Mouse (Mus musculus): Measurements from ENCODE around the gene Cgnl1. TPM values are rescaled to one million over a fixed set of nuclear protein-coding genes. Genes with fewer than 3 reads are reported as not detected.

Gene Cgnl1
- total RNA-seq, 4 experiments from 2014 or later, result 28.4 to 41.6 (median 30.4) TPM

DNA sequence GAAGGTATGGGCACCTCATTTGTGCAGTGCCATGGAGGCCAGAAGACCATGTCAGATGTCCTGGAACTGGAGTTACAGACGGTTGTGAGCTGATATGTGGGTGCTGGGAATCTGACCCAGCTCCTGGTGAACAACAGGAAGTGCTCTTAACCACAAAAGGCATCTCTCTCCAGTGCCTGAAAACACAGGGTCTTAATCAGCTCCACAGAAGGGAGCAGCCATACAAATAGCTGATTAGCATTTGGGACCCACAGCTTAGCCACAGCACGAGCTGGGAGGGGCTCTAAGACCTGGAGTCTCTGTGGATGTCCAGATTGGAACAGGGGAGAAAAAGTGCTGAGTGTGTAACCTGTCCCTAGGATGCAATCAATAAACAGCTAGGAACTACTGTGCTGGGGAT, 4.5 kb downstream of the Cgnl1 start:
- DNase-seq (ENCODE audit: low spot score), result no peak

DNA sequence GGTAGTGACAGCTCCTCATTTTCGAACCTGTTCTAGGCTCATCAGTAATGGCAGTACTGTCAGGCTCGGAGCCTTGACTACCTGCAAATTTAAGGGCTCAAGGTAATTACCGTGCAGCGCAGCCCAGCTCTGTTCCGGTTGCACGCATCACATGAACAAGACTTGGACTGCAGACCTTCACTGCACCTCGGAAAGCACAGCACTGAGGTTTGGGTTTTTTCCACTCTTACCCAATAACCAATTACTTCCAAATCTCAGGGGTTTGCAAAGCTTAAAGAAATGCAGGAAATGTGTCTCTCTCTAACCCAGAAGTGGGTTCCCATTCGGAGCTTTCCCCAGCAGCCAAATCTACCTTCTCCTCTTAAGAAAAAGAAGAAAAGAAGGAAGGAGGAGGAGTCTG, 5.1 kb downstream of the Cgnl1 start:
- DNase-seq (ENCODE audit: low spot score), result no peak

DNA sequence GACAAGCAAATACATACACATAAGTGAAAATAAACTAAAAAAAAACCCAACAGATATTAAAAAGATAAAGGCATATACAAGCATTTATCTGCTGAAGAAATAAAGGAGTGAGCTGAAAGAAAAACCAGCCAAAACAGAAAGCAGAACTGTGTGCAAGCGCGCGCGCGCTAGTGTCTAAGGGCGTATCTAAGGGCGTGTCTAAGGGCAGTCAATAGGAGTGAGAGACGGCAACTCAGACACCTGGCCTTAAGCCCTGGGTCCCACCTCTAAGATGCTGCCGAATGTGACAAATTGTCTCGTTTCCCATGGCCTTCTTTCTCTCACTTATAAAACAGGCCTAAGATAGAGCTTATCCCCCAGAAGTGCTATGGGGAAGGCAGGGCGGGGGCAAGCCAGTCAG, 6.9 kb downstream of the Cgnl1 start:
- DNase-seq (ENCODE audit: low spot score), result no peak

DNA sequence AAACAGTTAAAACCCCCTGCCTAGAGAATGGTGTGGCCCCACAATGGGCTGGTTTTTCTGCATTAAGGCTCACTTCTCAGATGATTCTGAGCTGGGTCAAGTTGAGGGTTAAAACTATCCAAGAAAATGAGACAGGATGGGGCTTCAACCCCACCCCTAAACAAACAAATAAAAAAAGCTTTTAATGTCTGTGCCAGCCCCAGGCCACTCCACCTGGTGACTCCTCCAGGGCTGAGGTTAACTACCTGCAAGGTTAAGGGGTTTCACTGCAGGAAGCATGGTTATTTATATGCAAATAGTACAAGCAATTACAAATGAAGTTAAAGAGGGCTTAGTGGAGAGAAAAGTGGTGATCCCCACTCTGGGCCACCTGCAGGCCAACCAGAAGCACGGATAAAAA, 8.1 kb downstream of the Cgnl1 start:
- DNase-seq (ENCODE audit: low spot score), result no peak

DNA sequence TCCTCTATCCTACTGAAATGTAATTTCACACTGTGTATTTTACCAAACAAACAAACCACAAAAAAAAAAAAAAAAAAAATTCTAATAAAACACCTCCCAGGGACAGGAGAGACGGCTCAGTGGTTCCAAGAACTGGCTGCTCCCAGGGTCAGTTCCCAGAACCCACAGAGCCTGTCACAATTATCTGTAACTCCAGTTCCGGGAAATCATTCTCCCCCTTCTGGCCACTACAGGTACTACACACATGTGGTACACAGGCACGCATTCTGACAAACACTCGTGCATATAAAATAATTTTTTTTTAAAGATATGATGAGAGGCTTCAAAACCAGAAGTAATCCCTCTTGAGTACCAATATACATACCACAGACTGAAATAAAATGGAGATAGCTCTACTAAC, 9.7 kb downstream of the Cgnl1 start:
- no peak for DNase-seq (ENCODE audit: low spot score)

DNA sequence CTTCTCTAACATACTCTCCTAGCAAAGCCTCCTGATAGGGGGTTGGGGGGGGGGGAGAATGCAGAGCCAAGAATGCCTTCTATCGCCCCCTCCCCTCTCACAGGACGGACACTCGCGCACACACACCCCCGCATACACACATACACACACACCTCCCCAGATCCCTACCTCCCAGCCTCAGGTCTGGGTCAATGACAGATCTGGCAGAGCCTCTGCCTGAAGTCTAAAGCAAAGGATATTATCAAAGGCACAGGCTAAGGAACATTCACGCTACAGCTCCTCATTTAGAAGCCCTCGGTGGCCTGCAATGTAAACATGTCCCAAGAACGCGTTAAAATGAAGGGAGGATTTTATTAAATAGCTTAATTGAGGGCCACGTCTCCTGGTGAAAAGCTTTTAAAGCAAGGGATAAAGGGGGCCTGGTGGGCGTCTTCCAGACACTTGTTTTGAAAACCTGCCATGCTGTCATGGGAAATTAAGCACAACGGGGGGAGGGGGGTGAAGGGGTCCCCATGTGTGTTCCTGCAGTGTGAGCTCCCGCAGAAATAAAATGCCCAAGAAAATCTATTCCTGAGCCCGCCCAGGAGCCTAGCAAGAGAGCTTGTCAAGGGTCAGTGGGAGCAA, 10.8 kb downstream of the Cgnl1 start:
- DNase-seq (ENCODE audit: low spot score), result no peak

DNA sequence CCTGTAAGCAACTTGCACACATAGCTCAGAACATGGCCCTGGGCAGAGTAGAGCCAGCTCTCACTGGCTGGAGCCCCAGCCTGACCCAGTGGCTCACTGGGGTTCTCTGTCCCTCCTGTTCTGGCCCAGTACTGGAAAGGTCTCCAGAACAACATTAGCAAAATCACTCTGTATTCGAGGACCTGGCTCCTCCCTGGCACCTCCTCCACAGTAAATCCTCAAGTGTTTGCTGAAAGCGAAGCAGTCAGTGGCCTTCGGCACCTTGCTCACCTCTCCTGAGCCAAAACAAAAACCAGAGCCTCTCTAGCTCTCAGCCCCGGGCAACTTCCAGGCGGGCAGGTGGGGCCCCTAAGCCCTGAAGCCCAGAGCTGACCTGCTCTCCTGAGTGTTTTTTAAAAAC, 11.5 kb downstream of the Cgnl1 start:
- DNase-seq (ENCODE audit: low spot score), result no peak

DNA sequence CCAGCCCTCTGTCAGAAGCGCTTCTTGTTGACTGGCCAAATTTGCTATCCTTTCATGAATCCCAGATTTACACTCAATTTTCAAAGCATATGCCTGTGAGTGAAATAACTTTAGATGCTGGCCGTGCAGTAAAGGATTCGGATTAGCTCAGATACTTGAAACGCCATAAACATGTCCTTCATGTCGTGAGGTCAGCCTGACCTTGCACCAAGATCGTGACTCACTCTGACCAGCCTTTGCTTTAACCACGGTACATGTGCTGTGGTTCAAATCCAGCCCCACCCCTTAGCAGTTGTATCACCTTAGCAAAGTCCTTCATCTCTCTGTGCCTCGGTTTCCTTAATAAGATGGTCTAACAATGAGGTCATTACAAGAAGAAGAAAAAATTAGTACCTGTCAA, 14.0 kb downstream of the Cgnl1 start:
- no peak for DNase-seq (ENCODE audit: low spot score)

DNA sequence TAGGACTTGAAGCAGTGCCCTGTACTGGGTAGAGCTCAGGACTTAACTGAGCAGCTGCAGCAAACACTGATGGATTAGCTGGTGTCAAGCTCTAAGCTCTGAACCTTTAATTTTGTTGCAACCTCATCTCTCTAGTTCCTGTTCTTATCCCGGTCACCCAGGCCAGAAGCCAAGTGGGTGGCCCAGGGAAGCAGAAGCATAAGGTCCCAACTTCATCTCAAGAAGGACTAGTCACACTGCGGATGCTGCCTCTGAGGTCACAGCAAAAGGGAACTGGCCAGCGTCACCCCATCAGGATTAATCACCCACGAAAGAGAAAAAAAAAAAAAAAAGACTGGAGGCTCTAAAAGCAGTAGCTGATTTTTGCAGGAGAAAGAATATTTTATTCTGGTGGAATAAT, 14.5 kb downstream of the Cgnl1 start:
- DNase-seq (ENCODE audit: low spot score), result no peak

DNA sequence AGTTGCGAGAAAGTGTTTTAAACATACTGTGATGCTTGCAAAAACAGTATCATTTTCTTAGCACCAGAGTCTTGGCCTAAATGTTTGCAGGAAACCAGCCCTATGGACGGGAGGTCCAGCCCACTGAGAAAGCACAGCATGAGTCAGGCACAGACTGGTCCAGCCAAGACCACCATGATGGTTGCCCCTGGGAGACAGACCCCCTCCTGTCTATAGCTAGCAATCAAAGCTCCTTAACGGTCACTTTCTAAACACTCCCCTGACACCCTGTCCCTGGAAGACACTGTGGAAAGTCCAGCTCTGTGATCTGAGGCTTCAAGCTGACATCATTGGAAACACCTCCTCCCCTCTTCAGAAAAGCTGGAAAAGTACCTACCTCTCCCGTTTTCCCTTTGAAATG, 17.4 kb downstream of the Cgnl1 start:
- DNase-seq (ENCODE audit: low spot score), result no peak

DNA sequence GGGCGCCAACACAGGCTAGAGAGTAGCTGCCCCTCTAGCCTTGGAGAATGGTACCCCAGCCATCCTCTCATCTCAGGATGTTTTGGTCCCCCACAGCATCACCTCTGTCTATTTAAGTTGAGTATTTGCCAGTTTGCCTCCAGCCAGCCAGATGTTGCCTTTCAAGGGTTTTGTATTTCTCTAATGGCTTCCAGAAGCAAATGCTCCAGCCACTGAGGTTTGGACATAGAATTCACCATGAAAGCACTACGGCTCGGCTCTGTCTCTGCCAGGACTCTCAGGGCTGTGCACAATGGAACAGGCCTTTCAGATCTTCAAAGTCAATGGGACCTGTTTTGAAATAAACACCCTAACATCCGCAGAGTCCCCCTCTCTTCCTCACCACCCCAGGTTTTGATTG, 17.9 kb downstream of the Cgnl1 start:
- DNase-seq (ENCODE audit: low spot score), result no peak

DNA sequence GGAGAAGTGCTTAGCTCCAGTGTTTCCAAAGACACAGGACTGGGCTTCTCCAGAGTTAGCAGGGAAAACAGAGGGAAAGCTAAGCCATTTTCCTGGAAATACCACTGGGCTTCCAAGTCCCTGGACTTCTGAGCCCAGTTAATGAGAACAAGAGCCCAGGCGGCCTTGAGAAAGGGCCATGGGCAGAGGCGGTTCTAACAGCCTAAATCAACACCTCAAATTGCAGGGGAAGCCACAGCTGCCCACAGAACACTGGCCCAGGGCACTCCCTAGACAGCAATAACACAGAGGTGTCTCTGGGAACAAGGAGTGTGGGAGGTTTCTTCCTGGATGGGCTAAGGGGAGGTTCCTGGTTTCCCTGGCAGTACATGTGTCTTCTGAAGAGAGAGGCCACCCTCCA, 18.3 kb downstream of the Cgnl1 start:
- DNase-seq (ENCODE audit: low spot score), result no peak

DNA sequence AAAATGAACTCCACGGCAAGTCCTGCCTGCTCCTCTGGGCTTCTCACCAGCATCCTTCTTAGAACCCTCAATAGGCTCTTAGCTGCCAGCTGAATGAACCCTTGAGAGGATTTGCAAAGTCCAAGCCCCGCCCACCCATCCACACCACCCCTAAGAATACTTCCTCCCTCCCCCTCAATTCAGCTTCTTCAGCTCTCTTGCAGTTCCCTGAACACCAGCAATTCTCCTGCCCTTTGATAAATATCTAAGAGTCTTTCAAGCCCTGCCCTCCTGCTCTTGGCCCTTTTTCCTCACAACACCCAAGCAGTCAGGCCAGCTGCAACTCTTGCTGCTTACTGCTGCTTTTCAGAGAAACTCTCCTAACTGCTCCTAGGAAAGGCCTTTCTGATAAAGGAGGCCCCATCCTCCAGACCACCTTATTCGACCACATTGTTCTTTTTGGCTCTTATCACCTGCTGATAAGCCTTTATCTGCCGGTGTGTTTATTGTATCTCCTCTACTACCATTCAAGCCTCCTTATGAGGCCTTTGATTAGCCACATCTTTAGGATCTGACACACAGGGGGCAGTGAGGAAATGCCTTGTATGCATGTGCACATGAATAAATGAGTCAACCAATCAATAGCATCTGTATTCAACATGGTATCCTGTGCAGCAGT, 21.3 kb downstream of the Cgnl1 start:
- DNase-seq (ENCODE audit: low spot score), result no peak

DNA sequence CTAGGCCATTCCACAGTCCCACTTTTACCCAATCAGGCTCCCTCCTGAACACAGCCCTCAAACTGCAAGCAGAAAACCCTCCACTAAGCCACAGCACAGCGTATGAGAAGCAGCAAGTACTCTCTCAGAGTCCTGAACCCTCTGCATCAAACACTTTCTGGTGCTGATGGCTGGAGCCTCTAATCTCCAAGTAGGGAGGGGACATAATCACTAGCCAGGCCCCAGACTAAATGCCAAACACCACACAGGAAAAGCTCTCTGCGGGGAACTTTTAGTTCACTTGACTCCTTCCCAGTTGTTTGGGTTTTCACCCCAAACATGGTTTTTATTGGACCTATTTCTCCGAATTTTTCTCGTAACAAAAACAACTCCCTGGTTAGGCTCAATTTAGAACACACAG, 25.0 kb downstream of the Cgnl1 start:
- DNase-seq (ENCODE audit: low spot score), result peak; percentile 76

DNA sequence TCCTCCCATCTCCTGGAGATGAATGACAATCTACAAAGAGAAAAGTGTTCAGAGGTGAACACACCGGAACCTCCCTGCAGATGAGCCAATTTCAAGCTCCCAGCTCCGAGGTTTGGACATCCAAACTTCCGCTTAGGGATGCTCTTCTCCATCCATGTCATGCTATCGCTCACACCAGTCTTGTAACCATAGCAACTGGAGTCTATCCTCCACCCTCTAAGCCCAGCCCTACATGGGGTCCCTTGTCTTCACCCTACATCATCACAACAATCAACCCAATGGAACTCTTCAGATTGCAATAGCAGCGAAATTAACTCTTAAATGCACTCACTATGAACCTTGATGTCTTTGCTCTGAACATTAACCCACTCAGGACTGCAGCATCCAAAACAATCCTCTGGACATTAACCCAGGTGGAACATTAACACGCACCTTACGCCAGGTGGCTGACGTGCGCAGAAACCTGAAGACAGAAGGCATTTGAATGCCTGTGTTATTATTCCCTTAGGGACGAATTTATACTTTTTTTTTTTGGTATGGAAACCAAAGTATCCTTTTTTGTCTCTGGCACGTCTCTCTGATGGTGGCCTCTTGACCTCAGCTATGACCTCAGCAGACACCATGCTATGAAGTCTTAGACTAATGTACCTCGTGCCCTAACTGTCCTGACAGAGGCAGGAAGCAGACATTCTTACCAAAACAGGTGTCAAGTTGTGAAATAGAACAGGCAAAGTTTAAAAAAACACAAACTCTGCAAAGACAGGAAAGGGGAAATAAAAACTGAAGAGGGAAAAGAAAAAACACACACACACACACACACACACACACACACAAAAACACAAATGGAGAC, 33.1 kb downstream of the Cgnl1 start:
- no peak for DNase-seq (ENCODE audit: low spot score)

DNA sequence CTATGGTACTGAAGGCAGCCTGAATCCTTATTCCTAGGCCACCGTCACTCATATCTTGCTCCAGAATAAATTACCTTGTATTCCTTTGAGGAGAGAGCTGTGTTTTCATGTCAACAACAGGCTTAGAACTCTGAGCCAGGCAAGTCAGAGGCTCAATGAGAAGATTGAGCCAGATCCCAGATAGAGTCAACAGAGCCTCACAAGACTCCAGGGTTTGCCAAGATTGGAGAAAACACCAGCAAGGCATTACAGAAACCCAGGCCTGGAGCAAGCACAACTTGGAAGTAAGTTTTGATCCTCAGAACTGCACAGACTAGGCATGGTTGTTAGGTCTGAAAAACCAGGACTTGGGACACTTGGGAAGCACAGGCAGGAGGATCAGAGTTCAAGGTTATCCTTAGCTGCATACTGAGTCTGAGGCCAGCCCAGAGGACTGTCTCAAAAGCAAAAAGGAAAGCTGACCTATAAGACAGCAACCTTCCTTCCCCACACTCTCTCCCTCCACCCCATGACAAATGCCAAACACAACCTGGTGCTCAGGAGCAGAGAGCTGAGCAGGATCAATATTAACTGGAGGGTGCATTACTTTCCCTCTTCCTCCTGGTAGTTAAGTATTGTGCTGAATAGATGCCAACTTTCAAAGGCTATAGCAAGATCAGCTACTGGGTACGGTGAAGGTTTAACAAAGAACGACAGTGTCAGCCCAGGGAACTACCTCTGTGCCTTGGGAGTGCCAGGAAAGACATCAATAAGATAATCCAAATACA, 34.0 kb downstream of the Cgnl1 start:
- DNase-seq (ENCODE audit: low spot score), result peak; percentile 25

DNA sequence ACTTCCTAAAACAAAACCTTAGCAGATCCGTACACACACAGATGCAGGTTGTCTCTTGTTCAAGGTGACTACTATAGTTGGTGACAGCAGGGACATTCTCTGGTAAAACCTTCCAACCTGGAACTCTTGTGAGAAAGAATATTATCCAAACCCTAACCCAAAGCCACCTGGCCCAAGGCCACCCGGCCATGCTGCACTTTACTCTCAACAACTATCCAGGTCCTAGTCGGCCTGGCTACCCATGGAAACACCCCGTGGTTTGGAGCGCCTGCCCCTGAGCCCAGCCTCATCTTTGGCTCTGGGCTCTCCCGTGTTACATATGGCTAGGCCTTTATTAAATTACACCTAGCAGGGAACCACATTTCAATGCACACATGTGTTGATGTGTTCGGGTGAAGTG, 35.5 kb downstream of the Cgnl1 start:
- no peak for DNase-seq (ENCODE audit: low spot score)

DNA sequence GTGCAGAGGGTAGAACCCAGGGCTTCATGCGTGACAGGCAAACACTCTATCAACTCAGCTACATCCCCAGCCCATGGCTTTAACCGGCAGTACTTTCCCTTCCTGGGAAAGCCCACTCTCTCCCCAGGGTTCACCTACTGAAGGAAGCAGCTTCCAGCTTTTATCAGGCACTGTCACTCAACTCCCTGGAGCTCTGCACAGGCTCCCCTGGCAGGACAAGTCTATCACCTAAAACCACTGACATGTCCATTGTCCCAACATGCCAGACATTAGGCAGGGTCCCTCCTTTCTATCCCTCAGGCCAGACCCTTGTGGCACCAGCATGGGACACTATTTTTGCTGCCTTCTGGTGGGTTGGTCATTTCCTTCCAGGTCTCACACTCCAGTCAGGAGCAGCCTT, 37.8 kb downstream of the Cgnl1 start:
- DNase-seq (ENCODE audit: low spot score), result no peak

DNA sequence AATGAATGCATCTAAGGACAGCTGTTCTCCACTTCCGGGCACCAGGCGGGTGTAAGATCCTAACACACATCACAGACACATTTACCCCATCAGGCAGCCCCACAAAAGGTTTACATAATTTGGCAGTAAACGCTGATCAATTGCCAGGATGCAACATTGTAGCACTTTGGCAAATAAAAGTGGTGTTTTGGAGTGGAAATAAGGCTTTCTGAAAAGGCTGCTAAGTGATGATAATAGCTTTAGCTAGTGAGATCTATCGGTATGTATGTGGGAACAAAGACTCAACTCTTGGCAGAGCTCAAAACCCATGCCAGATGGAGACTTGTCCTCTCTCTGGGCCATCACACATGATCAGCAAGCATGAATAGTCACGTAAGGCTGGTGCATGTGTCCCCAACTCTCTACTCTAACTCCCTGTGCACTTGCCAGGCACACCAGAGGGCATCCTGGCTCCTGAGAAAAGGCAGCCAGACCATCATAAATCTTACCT, 42.5 kb downstream of the Cgnl1 start:
- no peak for DNase-seq (ENCODE audit: low spot score)

DNA sequence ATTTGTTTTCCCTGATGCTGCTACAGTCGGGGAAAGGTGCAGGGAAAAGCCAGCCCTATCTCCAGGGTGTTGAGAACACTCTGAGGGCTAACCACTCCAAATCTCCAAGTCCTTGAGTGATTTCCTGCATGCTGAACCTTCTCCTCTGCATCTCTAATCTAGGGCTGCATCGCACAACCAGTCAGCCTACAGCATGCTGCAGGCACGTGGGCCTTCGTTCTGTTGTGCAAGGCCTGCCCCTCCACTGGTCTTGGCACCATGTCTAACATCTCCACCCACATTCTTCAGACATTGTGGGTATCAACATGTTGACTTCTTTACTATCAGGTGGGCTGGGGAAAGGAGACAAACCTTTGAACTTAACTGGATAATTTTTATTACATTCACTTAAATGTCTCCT, 44.2 kb downstream of the Cgnl1 start:
- no peak for DNase-seq (ENCODE audit: low spot score)

DNA sequence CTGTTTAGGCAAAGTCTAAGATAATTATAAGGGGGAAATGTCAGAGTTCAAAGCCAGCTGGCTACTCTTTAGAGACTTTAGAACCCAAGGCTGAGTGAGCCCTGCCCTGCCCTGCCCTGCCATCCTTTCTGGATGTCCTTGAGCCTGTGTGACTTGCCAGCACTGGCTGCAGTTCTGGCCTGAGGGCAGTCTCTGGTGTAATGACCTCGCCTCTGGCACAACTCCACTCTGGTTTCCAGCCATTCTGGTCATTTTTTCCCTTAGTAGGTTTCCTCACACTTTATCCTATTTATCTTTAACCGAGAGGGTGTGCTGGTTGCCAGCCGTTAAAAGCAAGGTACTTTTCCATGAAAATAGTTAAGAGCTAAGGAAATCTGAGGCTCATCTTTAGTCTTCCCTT, 45.3 kb downstream of the Cgnl1 start:
- DNase-seq (ENCODE audit: low spot score), result peak; percentile 31

DNA sequence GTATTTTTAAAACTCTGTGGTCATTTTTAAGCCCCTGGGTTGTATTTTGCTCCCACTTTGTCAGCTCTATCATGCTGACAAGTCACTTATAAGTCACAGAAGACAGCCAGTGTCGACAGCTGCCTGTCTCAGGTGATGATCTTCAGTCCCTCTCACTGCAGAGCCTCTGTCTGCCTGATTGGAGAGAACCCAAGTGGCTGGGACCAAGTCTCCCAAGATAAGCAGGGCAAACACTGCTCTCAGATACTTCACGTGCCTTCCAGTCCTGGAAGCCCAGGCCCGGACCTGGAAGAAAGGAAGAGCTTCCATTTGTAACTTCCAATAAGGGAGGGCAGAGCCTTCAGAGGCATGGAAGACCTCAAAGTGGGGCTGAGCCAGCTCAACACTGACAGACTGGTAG, 49.0 kb downstream of the Cgnl1 start:
- DNase-seq (ENCODE audit: low spot score), result no peak

Data from heart, adult 8-10 months (tissue).